Mouse (Mus musculus) heart, postnatal 0 days (tissue): ENCODE measurements around the gene Dgcr8.

ENCODE experiments used
- CTCF ChIP-seq: IDR thresholded peaks from 2 replicates; pipeline ENCODE4 v1.5.1; 2016; ENCODE audit warnings: antibody characterized with exemption, control low read depth, low read depth
- EP300 ChIP-seq: IDR thresholded peaks from 2 replicates; pipeline ENCODE4 v1.6.1; 2016; ENCODE audit warnings: antibody characterized with exemption, low read depth

GRCm38 (mm10) chr16:18333976-18334375, 44.9 kb upstream of the Dgcr8 start:
- TF ChIP-seq CTCF: no peak
- TF ChIP-seq EP300: no peak
